Mouse (Mus musculus): ENCODE measurements at regions not wholly inside any gene's neighbourhood (a gene's known extent, or its start where the extent isn't known, plus 50 kb on each side); places are given as distances from the start of the nearest gene placed in this dataset.

DNA sequence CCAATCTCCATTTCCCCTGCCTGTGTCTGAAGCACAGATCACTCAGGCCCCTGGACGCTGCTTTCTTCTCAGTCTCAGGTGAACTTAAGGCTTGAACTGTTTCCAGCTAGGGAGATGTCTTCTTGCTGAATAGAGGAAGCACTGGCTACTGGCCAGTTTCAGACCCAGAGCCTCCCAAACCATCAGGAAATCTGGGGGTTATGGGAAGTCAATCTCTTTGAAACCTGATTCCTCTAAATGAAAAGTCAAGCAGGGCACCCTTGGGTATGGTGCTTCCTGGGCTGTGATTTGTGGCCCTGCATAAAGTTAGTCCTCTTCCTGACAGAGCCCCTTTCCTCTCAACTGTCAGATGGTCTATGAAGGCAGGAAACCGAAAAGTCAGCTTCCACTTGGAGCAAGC is 208.2 kb downstream of the Sptssa start:
- no peak for DNase-seq

DNA sequence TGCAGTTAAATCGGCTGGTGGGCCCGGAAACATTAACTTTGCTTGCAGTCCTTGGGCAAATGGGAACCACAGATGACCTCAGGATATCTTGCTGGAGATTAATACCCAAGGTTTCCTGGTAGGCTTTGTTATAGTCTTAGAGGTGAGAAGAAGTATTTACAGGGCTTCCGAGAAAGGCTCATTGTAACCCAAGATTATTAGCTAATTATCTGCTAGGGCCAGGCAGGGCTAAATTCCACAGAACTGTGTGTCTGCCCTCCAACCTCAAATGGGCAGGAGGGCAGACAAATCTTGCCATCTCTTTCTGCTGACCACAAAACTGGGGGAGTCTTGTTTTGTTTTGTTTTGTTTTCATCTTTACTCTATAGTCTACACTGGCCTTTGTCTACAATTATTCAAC is 209.0 kb downstream of the Sptssa start:
- DNase-seq: no peak

DNA sequence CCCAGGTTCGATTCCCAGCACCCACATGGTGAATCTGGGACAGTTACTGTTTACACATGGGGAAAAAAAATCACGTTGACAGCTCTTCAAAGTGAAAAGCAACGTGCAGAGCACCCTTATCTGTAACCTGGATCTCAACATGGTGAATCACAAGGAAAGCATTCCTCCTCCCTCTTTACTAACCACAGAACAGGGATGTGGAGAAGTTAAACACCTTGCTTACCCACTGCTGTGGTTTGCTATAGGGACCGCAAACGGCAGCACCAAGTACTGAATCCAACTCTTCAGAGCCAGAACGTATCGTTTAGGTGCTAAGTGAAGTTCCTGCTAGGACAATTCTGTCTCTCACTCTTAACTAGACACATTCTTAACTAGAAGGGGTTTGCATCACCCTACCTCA is 210.0 kb downstream of the Sptssa start:
- no peak for DNase-seq

DNA sequence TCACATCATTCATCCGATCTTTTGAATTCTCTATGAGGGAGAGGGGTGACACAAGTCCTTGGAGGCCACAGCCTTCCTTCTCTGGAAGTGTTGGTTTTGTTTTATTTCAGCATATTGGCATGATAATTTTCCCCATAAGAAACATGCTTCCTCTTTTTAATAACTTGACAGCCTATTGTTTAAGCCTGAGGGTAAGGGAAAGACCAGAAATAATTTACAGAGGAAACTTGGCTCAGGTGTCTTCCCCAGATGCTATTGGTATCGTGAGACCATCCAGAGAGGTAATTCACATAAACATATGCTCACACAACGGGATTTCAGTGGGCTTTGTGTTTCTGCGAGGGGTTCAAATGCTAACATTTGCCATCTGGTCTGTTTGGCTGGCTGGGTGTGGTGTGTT is 212.0 kb downstream of the Sptssa start:
- no peak for DNase-seq

DNA sequence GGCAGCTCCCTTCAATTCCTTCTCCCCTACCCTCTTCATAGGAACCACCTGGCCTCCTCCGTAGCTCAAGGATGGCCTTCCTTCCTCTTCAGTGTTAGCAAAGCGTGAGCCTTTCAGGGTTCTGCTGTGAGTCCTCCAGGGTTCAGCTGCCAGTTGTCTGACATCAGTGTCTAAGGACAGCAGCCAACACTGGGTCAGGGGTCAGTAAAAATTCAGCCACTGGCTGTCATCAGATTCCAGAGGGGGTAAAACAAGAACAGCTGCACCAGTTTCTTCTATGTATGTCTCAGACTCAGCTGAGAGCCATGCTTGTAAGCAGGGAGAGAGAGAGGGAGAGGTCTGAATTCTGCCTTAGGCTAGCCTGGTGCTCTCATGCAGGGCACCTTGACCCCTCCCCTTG is 213.1 kb downstream of the Sptssa start:
- peak; percentile 27 to 37 for DNase-seq

DNA sequence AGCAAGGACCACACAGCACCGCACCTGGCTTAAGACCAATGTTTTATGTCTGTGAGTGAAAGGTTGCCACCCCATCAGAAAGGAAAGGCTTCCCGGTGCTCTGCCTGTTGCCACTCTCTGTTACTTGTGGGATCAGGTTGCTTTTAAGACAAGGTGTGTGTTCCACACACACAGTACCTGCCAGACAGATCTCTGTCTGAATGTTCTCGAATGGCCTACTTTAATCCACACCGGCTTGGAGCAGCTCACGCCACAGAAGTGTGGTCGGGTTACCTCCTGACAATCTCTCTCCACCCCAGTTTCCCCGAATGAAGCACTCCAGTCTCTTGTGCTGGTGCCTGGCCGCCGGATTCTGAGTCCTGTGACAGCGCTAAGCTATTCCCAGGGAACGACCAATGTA is 214.0 kb downstream of the Sptssa start:
- no peak for DNase-seq

DNA sequence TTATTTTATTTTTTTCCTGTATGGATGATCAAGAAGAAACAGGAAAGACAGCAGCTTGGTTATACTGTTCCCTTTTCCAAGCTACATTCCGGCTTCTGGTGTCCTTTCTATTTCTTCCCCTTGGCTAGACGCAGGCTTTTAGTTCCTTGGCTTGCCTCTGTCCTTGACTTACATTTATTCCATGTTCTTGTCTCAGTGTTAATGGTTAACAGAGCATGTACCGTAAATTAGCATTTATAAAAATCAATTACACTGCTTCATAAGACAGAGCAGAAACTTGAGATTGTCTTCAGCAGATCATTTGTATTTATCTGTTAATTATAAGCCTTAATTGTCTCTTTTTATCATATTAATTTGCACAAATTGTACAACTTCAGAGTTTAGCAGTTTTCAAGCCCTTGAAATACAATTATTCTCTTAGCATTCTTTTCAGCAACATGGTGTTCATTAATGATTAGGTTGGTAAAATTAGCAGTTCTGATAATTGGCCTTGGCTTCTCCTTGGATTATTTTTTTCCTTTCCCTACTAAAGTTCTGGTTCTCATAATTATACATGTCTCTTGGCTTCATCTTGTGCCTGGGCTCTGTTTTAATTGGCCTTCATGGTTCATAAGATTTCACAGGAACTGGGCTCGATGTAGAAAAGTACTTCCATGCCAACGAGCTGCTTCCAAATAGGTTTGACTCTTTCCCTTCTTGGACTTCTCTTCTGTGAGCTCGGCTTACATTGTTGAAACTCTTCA is 215.4 kb downstream of the Sptssa start:
- no peak for DNase-seq

DNA sequence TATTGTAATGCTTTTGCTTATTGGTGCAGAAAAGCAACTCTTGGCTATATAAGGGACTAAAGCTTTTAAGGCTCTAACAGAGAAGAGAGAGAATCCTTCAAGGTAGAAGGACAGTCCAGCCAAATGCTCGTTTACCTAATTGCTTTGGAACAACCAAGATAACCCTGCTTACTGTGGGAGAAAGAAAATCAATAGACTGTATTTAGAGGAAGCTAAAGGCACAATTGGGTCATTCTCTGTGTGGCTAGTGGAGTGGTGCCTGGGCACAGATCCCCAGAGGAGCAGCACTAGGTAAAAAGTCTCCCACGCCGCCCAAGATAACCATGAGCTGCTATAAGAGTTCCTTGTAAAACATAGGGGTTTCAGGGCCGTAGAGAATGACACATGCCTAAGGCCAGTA is 217.6 kb downstream of the Sptssa start:
- no peak for DNase-seq

DNA sequence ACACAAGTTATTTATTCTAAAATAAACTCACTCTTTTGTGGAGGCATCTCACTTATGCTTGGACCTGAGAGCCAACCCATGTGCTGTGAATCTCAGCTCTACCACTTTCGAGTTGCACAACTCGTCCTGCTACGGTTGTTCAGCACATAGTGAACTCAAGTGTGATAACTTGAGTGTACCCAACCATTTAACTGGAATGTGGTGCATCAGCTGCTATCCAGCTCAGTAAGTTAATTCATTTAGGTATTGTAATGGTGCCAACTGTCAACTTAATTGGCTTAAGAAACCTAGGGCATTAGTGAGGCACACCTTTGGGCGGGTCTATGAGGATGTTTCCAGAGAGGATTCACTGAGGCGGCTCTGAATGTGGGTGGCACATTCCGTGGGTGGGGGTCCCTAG is 221.6 kb upstream of the Egln3 start:
- no peak for DNase-seq

DNA sequence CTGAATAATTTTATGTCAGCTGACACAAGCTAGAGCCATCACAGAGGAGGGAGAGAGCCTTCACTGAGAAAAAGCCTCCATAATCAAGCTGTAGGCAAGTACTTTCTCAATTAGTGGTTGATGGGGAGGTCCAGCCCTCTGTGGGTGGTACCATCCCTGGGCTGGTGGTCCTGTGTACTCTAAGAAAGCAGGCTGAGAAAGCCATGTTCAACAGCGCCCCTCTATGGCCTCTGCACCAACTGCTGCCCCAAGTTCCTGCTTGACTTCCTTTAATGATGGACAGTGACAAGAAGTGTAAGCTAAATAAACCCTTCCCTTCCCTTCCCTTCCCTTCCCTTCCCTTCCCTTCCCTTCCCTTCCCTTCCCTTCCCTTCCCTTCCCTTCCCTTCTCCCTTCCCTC is 211.2 kb upstream of the Egln3 start:
- DNase-seq: no peak

DNA sequence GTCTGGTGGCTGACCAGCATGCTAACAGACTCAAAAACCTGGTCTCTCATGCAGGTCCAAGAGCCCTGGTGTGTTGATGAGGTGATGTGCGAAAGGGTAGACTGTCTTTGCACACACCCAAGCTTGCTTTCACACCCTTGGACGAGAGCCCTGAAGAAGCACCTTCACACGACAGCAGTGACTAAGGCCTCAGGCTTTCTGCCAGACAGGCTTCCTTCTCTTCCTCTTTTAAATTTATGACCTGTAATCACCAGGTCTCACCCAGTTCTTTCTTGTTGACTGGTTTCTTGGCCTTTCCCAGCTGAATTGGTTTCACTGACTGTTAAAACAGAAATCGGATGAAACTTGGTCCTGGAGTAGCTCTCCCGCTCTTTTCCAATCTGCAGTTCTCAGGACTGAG is 210.5 kb upstream of the Egln3 start:
- DNase-seq: no peak

DNA sequence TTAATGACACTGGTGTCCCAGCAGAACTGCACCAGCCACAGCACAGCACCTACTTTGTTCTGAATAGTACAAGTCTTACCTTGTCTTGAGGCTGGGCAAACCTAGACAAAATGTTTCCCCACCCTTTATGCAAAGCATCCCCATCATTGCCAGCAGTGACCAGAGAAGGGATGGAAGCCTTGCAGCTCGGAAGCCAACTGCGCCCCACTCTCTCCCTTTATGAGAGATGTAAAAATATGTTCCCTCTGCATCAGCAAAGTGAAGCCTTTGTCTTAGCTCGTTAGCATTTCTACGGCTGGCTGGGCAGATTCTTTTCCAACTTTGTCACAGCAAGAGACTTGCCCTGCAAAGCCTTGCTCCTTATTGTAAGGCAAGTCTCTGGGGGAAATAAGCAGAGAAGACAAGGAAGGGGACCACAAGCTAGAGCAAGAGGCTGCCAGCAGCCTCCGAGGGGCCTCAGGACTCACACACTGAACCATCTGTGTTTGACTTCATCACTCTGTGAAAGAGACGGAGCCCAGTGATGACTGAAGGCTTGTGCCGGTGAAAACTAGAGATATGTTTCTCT is 206.5 kb upstream of the Egln3 start:
- no peak for DNase-seq

DNA sequence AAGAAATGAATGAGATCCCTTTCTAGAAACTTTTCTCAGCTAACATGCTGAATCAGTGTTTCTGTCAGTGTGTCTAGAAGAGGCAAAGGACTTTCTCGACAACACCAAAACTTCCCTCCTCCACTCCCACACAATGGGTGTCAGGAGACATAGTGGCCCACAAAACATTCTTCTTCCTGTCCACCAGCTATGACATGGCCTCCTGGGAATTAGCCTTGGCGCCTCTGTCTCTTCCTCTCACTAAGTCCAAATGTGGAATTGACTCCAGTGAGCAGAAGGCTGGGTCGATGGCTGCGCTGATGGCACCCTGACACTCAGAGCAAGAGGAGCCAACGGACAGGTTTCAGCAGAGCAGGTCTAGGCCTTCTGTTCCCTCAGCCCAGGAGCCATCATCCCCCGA is 205.2 kb upstream of the Egln3 start:
- no peak for DNase-seq

DNA sequence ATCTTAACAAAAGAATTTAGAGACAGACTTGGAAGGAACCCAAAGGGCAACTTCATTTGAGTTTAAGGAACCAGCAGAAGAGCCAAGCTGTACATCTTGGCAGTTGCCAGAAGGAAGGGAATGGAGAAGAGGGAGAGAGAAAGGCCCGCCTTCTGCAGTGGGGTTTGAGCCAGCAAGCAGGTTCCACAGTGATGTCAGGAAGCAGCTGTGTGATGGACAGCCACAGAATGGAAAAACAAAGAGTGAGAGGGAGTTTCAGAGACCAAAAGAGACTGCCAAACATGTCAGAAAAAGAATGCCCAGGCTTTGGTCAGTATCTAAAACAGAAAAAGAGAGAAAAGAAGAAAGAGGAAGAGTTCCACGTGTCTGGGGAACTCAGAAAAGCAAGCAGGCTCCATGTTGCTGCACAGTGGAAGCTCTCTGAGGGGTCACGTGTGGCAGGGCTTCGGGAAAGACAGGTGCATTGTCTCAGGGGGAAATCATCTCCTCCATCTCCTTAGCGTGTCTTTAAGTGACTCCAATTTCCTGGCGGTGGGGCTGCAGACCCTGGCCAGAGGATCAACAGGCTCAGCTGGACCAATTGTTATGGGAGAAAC is 203.7 kb upstream of the Egln3 start:
- DNase-seq: no peak

DNA sequence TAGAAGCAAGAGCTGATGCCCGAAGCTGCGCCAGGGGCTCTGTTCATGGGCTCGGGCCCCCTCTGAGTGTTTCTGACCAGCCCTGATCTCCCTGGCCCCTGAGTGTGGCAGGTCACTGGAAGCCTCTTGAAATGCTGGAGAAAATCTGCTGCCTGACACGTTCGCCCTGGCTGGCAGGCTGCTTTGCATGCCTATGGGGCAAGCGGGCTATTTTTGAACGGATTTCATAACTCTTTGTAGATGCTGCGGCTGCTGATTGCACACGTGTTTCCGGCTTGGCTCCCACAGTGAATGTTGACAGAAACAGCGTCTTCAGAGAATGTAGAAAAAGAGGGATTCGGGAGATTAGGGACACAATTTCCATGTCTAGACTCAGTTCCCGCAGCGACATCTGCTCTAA is 201.4 kb upstream of the Egln3 start:
- DNase-seq: peak; percentile 69 to 72

DNA sequence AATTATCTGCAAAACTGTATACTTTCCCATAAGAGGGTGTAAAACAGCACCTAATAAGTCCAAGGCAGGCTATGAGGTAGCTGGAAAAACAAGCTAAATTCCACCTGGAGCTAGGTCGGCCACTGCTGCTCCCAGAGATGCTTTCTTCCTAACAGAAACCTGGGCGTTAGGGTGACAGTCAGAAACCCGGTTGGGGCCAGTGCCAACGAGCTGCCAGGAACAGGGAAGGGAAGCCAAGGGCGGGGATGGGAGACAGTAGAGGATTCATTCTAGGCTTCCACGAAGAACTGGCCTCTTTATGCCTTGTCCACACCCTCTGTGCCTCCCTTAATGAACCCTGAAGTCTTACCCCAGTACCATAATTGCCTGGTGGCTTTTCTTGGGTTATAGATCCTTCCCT is 198.9 kb upstream of the Egln3 start:
- DNase-seq: no peak

DNA sequence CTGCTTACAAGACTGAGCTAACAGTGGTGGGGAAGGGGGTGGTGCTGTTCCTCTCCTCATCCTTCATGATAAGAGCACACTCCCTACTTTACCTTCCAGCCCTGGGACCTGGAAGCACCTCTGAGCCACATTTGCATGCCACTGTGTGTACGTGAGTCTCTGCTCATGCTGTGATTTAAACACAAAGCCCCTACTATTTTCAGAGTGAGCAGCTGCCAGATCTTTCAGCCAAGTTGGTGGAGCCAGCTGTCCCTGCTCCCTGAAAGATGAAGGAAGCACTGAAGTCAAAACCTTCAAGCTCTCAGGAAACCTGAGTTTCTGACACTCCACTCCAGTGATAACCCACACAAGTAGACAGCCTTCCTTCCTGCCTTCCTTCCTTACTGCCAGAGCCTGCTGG is 198.0 kb upstream of the Egln3 start:
- no peak for DNase-seq

DNA sequence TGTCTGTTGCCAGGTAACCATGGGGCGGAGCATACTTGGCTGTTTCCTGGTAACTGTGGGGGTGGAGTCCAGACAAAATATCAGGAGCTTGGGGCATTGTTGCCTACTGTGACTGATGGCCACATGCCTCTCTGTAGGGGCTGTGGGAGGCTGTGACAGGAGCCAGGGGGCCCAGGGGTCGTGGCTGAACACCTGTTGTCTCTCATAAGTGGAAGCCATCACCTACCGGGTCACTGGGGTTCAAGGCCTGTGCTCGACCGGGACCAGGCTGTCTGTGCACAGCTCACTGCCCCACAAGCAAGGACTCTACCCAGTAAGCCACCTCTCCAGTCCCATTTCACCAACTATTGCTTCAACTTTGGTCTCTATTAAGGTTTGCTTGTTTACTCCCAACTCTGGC is 196.4 kb upstream of the Egln3 start:
- no peak for DNase-seq

DNA sequence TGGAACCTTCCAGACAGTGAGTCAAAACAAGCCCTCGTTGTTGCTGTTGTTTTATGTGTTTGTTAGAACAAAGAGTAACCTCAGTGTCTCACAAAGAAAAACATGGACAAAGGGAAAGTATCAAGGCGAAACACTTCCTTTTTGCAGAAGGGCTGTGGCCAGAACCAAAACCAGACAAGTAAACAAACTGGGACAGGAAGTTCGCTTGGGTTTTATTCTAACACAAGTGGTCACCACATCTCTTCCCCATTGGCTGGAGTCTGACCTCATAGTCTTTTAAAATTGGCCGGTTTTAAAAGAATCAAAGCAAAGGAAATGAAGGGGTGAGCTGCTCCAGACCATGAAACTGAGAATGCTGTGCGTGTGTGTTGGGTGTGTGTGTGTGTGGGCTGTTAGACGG is 194.4 kb upstream of the Egln3 start:
- no peak for DNase-seq

DNA sequence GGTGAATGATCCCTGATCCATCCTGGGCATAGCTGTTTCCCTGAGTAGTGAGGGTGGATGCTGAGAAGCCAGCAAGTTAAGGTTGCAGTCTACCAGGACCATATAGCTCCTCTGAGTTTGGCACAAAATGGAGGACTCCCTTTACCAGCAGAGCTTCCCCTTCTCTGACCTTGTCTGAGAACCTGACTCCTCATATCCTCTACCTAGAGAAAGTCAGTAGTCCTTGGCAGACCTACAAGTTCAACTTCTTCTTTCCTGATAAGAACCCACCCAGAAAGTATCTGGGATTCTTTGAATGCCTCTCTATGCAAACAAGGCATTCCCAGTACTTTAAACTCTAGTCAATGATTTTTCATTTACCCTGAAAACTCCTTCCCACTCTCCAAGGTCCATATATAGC is 193.3 kb upstream of the Egln3 start:
- DNase-seq: no peak

DNA sequence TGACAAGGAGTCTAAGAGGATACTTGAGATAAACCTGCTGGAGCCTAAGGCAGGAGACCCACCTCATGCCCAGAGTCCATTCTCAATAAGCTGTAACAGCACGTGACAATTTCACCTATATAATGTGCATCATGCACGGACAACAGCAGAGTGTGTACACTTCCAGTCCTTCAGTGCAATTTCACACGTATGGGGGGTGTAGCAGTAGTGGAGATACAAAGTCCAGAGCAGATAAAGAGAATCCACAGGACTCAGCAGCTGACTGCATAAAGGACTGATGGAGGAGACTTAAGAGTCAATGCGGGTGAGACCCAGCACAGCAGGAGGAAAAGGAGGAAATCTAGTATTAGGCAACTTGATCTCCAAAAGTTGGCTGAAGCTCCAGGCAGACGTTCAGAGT is 192.7 kb upstream of the Egln3 start:
- DNase-seq: no peak

DNA sequence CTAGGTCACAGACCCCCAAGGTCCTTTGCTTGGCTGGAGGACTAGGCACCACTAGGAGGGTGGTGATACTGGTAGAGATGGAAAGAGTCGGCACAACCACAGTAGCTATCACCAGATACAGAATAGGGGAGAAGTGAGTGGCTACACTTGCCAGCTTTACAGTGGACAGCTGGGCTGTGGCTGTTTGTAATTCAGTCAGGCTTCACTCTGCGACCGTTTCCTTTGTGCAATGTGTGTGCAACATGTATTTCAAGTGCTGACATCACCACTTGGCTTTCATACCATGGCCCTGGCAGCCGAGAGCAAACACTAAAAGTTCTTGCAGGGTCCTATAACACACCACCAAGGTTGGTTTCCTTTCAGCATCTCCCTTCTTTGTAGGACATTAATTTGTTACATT is 181.7 kb upstream of the Egln3 start:
- peak; percentile 27 to 45 for DNase-seq

DNA sequence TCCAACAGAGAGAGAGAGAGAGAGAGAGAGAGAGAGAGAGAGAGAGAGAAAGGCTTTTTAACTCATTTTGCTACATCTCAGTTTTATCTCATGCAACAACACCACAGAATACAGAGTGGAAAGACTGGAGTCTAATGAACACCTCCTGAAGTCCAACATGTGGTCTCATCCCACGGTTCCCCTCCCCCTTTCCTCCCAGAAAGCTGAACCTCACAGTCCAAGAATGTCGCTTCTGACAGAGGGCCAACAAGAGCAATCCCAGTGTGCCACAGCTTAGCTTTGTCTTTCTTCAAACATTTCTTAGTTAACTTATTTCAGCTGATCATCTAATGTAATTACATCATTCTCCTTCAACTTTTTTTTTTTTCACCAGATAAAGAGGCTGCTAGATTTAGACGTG is 180.5 kb upstream of the Egln3 start:
- DNase-seq: no peak

DNA sequence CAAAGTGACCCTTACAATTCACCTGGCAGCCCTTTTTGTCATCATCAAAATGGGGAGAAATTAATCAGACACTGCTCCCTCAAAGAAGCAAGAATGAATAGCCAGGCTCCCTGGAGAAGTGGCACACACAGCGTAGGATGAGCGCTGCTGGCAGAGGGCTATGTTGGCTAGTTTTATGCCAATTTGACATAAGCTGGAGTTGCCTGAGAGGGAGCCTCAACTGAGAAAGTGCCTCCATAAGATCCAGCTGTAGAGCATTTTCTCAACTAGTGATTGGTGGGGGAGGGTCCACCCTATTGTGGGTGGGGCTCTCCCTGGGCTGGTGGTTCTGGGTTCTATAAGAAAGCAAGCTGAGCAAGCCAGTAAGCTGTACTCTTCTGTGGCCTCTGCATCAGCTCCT is 179.3 kb upstream of the Egln3 start:
- DNase-seq: no peak

DNA sequence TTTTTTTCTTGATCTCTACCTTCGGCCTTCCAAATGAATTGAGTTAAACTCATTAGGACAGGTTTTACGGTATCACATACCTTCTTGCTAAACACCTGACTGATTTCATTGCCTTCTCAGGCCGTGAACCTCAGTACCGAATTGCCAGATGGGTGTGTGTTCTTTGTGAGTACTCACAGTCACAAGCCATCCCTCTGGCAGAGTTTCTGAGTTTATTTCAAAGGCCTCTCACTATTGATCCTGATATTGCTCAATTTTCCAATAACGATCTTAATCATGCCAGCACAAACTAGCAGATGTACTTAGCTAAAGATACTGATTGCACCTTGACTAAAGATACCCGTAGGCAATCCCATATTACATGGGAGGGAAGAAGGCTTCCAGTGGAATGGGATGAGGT is 178.4 kb upstream of the Egln3 start:
- DNase-seq: no peak
